Mouse (Mus musculus) G1E (cell line): ENCODE data around the gene Iqschfp.

Experiments
- CTCF ChIP-seq: IDR thresholded peaks from 2 replicates; pipeline ENCODE4 v1.5.1; 2012; ENCODE audit warnings: low read depth, low read length, inconsistent platforms, mixed read lengths
- GATA1 ChIP-seq: IDR thresholded peaks from 2 replicates; pipeline ENCODE4 v1.6.1; 2012; ENCODE audit warnings: borderline replicate concordance, low read length, inconsistent platforms, mixed read lengths
- GATA2 ChIP-seq: IDR thresholded peaks from 2 replicates; pipeline ENCODE4 v1.6.1; 2012; ENCODE audit warnings: low read depth, low read length, inconsistent platforms, borderline replicate concordance
- POLR2AphosphoS5 ChIP-seq: IDR thresholded peaks from 2 replicates; pipeline ENCODE4 v1.6.1; 2012; ENCODE audit warnings: low read depth, low read length, inconsistent platforms; ENCODE audit not compliant: insufficient replicate concordance

- TF ChIP-seq CTCF (no peak), GATA2 (no peak), POLR2AphosphoS5 (no peak), GATA1 (no peak)
These were observed 604.5 kb downstream of the Iqschfp start for GRCm38 (mm10) chr3:68496513-68496912.
